Mouse (Mus musculus) heart, postnatal 0 days (tissue): ENCODE measurements around the gene Vrk3. TPM values are rescaled to one million over a fixed set of nuclear protein-coding genes. Genes with fewer than 3 reads are reported as not detected.
A peak's percentile ranks its signal among the peaks of the same experiment; 100 is the strongest.

Experiments
- ATAC-seq: fragments of 200-750 bp; cut with Nextera tagmentation; 2 replicates; pipeline ENCODE4 v1.8.0; 2017; ENCODE audit warnings: low read depth, moderate number of reproducible peaks, moderate library complexity; ENCODE audit not compliant: insufficient read depth
- DNase-seq: peaks from one replicate; pipeline ENCODE4 v3.0.0-alpha.2; 2016; ENCODE audit warnings: low spot score
- H3K27ac ChIP-seq: fragments of 300-500 bp; sonication (generic); 2 replicates; pipeline ENCODE4 v1.5.1; 2014; ENCODE audit warnings: low read depth, mild to moderate bottlenecking
- H3K27me3 ChIP-seq: fragments of 300-500 bp; sonication (generic); 2 replicates; pipeline ENCODE4 v1.6.1; 2014; ENCODE audit warnings: low read length, mixed read lengths; ENCODE audit not compliant: control insufficient read depth, insufficient read depth
- H3K36me3 ChIP-seq: fragments of 300-500 bp; sonication (generic); replicated peaks from 2 replicates; pipeline ENCODE4 v1.6.1; 2014; ENCODE audit warnings: low read length, mixed read lengths; ENCODE audit not compliant: control insufficient read depth, insufficient read depth
- H3K4me1 ChIP-seq: fragments of 300-500 bp; sonication (generic); 2 replicates; pipeline ENCODE4 v1.6.1; 2014; ENCODE audit warnings: antibody characterized with exemption; ENCODE audit not compliant: control insufficient read depth, insufficient read depth
- H3K4me2 ChIP-seq: fragments of 300-500 bp; sonication (generic); 2 replicates; pipeline ENCODE4 v1.6.1; 2014; ENCODE audit warnings: low read depth, mild to moderate bottlenecking, low read length, moderate library complexity
- H3K4me3 ChIP-seq: fragments of 300-500 bp; sonication (generic); 2 replicates; pipeline ENCODE4 v1.5.1; 2014; ENCODE audit warnings: low read depth, low read length
- H3K9ac ChIP-seq: fragments of 300-500 bp; sonication (generic); replicated peaks from 2 replicates; pipeline ENCODE4 v1.6.1; 2014; ENCODE audit warnings: low read depth, low read length, mixed read lengths
- H3K9me3 ChIP-seq: fragments of 300-500 bp; sonication (generic); replicated peaks from 2 replicates; pipeline ENCODE4 v1.6.1; 2016; ENCODE audit warnings: low read length; ENCODE audit not compliant: control insufficient read depth
- CTCF ChIP-seq: IDR thresholded peaks from 2 replicates; pipeline ENCODE4 v1.5.1; 2016; ENCODE audit warnings: antibody characterized with exemption, control low read depth, low read depth
- EP300 ChIP-seq: IDR thresholded peaks from 2 replicates; pipeline ENCODE4 v1.6.1; 2016; ENCODE audit warnings: antibody characterized with exemption, low read depth
- WGBS: fragments of 180-500 bp; shearing (Covaris S2); extraction: QIAGEN DNeasy Blood & Tissue Kit; methylation state at CpG from one replicate; pipeline ENCODE4 v1.1.7; 2014; 5-methylcytosine and 5-hydroxymethylcytosine counted together
- polyA plus RNA-seq: library from polyadenylated mRNA; unstranded; fragments of >200 nt; fragmentation: Nextera tagmentation; extraction: Ambion mirVana; gene quantifications from 2 replicates; pipeline ENCODE4 v1.2.1, GENCODE M21; 2015
- total RNA-seq: library from RNA; depleted of rRNA; stranded (reverse); fragments of >200 nt; gene quantifications from 2 replicates; pipeline ENCODE4 v1.2.3, GENCODE M21; 2014; ENCODE audit warnings: low replicate concordance

The Vrk3 gene
- total and polyA plus RNA-seq, 2 experiments from 2014 or later, result 25.7 to 28.7 TPM

DNA sequence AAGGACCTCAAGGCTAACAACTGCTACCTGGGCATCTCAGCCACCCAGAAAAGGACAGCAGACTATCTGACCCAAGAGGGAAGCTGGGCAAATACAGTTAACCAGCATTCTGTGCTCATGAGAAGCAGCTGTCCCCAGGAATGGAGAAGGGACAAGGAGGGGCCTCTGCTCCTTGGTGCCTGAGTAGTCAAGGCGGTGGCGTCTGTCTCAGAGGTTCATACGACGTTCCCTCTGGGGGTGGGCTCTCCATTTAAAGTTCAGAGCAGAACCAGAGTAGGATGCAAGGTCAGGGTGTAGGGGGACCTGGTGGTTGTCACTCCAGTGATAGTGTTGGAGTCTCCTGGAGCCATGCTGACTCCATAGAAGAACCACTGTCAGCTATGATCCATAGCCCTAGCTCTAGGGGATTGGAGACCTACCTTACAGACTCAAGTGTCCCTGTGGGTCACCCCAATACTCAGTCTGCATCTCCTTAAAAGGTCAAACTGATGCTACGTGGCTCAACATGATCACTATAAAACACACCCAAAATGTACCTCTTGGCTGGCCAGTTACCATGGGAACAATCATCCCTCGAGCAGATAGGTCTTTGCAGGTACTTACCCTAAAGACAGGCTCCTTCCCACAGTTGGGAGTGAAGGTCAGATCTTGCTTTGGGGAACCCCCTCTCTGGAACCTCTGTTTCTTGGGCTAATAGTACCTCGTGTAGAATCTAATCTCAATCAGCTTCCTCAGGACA lies 62.8 kb downstream of the Vrk3 start:
- no peak overlapping the region for H3K9ac ChIP-seq
- no peaks in the 10 kb centered on the region for H3K27me3 ChIP-seq
- no peaks in the 10 kb centered on the region for H3K9me3 ChIP-seq
- WGBS, result 83% methylated on average over 7 of the region's 7 CpGs
- H3K27ac ChIP-seq, result no peak overlapping the region
- peaks cover 12% of the 10 kb centered on the region; the same call in 1 of the 2 replicates for H3K36me3 ChIP-seq
- no peak overlapping the region for H3K4me2 ChIP-seq
- ATAC-seq, result no peak
- H3K4me1 ChIP-seq, result peaks cover 4% of the 10 kb centered on the region
- H3K4me3 ChIP-seq, result no peak overlapping the region
- no peak for DNase-seq
- TF ChIP-seq CTCF, result no peak
- no peak for TF ChIP-seq EP300

DNA sequence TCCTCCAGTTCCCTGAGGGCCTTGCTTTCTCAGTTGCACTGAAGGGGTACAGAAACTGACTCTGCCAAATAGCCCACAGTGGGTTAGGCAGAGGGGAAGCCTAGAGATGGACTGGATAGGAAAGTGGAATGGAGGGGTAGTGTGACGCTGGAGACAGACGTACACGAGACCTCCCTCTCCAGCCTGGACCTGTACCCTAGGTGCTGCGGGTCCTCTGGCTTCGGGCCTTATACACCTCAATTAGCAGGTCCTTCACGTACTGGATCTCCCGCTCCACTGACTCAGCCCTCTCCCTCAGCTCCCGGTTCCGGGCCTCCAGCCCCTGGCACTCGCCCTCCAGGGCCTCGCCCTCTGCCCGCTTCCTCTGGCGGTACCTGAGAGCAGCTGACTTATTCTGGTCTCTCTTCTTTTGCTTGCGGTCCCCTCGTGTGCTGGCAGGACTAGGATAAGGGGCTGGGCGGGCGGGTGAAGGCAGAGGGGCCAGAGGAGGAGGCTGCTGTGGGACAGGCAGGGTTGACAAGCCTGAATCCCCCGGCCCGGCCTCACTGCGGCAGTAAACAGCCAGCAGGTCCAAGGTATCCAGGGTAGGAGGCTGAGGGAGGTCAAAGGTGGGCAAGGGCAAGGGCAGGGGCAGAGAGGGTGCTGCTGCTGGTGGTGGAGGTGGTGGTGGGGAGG lies 64.6 kb downstream of the Vrk3 start:
- no peak for TF ChIP-seq EP300
- TF ChIP-seq CTCF, result no peak

DNA sequence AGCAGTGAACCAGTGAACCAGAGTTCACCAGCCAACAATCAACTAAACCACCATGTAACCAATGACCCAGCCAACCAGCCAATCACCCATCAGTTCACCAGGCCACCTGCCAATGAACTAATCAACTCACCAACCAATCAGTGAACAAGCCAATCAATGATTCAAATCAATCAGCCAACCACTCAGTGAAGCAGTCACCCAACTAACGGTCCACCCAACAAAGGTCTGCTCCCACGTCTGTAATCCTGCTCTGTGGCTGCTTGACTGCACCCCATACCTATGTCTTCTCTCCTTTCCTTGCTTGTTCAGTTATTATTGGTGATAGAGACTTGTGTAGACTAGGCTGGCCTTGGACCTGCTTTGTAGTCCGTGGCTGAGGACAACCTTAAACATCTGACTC lies 65.8 kb downstream of the Vrk3 start:
- Histone ChIP-seq H3K9ac (no peak overlapping the region), H3K9me3 (no peaks in the 10 kb centered on the region), H3K27ac (no peak overlapping the region), H3K4me2 (no peak overlapping the region), H3K36me3 (peaks cover 12% of the 10 kb centered on the region; the same call in 1 of the 2 replicates), H3K27me3 (no peaks in the 10 kb centered on the region), H3K4me1 (peaks cover 26% of the 10 kb centered on the region), H3K4me3 (no peak overlapping the region)
- no peak for ATAC-seq
- DNase-seq, result no peak
- WGBS, result 86% methylated on average over 3 of the region's 3 CpGs
- TF ChIP-seq CTCF (no peak), EP300 (no peak)

More for the DNA sequence above, 64.6 kb downstream of the Vrk3 start:
- peaks cover 14% of the 10 kb centered on the region for H3K4me1 ChIP-seq
- no peak overlapping the region for H3K9ac ChIP-seq
- peaks cover 12% of the 10 kb centered on the region; the same call in 1 of the 2 replicates for H3K36me3 ChIP-seq
- no peak for DNase-seq
- H3K27ac ChIP-seq, result no peak overlapping the region
- ATAC-seq, result no peak
- 81% methylated on average over 19 of the region's 20 CpGs for WGBS
- H3K9me3 ChIP-seq, result no peaks in the 10 kb centered on the region
- no peak overlapping the region for H3K4me2 ChIP-seq
- no peaks in the 10 kb centered on the region for H3K27me3 ChIP-seq
- H3K4me3 ChIP-seq, result no peak overlapping the region

DNA sequence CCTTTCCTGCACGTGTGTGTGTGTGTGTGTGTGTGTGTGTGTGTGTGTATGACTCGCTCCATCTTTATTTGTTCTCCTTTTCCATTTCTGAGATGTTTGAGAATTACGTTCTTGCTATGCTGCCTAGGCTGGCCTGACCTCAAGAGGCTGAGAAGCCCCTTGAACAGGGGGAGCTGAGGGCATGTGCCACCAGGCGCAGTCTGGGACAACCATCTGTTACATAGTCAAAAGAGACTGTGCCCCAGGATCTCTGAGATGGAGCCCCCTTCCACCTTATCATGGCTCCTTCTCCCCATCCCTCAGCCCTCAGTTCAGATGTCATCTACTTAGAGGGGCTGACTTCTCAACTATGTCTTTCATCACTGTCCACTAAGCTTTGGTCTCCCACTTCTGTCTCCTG lies 66.2 kb downstream of the Vrk3 start:
- H3K9ac ChIP-seq, result no peak overlapping the region
- peaks cover 30% of the 10 kb centered on the region for H3K4me1 ChIP-seq
- H3K4me3 ChIP-seq, result no peak overlapping the region
- H3K9me3 ChIP-seq, result no peaks in the 10 kb centered on the region
- H3K36me3 ChIP-seq, result peaks cover 12% of the 10 kb centered on the region; the same call in 1 of the 2 replicates
- no peak overlapping the region for H3K27ac ChIP-seq
- no peak for ATAC-seq
- TF ChIP-seq CTCF (no peak), EP300 (no peak)
- H3K27me3 ChIP-seq, result no peaks in the 10 kb centered on the region
- no peak for DNase-seq
- 90% methylated on average over 4 of the region's 4 CpGs for WGBS
- no peak overlapping the region for H3K4me2 ChIP-seq

DNA sequence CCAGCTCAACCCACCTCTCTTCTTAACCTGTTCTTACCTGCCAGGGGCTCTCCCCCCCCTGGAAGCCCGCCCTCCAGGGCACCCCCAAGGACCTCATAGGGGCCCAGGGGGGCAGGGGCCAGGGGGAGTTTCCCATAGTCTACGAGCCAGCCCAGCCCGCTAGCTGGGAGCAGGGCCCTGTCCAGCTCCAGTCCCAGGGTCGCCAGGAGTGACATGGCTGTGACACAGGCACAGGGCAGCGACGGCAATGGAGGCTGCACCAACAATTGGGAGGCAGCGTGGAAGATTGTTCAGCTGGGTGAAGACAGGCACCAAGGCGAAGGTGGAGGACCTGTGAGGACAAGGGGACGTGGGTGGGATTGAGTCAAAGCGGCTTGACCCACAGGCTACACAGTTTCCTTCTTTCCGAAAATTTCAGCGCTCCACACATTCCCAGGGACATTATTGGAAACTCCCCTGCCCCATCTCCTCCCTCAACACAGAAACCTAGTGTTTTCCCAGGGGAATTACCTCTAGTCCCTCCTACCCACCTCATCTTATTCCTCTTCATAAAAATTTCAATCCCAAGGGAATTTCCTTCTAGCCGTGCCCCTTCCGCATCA lies 66.8 kb downstream of the Vrk3 start:
- WGBS, result 28% methylated on average over 14 of the region's 14 CpGs
- Histone ChIP-seq H3K4me1 (peaks cover 36% of the 10 kb centered on the region), H3K36me3 (peaks cover 12% of the 10 kb centered on the region; the same call in 1 of the 2 replicates), H3K4me3 (peak overlapping the region; percentile 78), H3K9me3 (no peaks in the 10 kb centered on the region), H3K9ac (peak overlapping the region; percentile 8; the same call in 1 of the 2 replicates), H3K27me3 (no peaks in the 10 kb centered on the region), H3K4me2 (peak overlapping the region; percentile 85), H3K27ac (peak overlapping the region; percentile 98)
- no peak for ATAC-seq
- TF ChIP-seq CTCF, result no peak
- DNase-seq, result no peak
